Mouse (Mus musculus) midbrain, embryonic 14.5 days (tissue): ENCODE measurements around the gene Nat9. TPM values are rescaled to one million over a fixed set of nuclear protein-coding genes. Genes with fewer than 3 reads are reported as not detected.
A peak's percentile ranks its signal among the peaks of the same experiment; 100 is the strongest.

Source experiments
- ATAC-seq: fragments of 200-750 bp; cut with Nextera tagmentation; 2 replicates; pipeline ENCODE4 v1.8.0; 2017; ENCODE audit warnings: moderate number of reproducible peaks, moderate library complexity; ENCODE audit not compliant: low FRiP score, low TSS enrichment
- DNase-seq: peaks from one replicate; pipeline ENCODE4 v3.0.0-alpha.2; 2015
- H3K27ac ChIP-seq: fragments of 300-500 bp; sonication (generic); replicated peaks from 2 replicates; pipeline ENCODE4 v1.5.1; 2014; ENCODE audit warnings: mild to moderate bottlenecking, low read depth, low read length, moderate library complexity
- H3K27me3 ChIP-seq: fragments of 300-500 bp; sonication (generic); 2 replicates; pipeline ENCODE4 v1.6.1; 2014; ENCODE audit warnings: low read length, control low read depth, mixed read lengths; ENCODE audit not compliant: control insufficient read depth, insufficient read depth
- H3K36me3 ChIP-seq: fragments of 300-500 bp; sonication (generic); 2 replicates; pipeline ENCODE4 v1.6.1; 2014; ENCODE audit warnings: low read length, control low read depth; ENCODE audit not compliant: control insufficient read depth, insufficient read depth
- H3K4me1 ChIP-seq: fragments of 300-500 bp; sonication (generic); 2 replicates; pipeline ENCODE4 v1.6.1; 2014; ENCODE audit warnings: mild to moderate bottlenecking, antibody characterized with exemption, low read length, control low read depth; ENCODE audit not compliant: control insufficient read depth, insufficient read depth
- H3K4me2 ChIP-seq: fragments of 300-500 bp; sonication (generic); 2 replicates; pipeline ENCODE4 v1.6.1; 2014; ENCODE audit warnings: mild to moderate bottlenecking, low read length, moderate library complexity
- H3K4me3 ChIP-seq: fragments of 300-500 bp; sonication (generic); replicated peaks from 2 replicates; pipeline ENCODE4 v1.5.1; 2014; ENCODE audit warnings: low read depth, low read length
- H3K9ac ChIP-seq: fragments of 300-500 bp; sonication (generic); replicated peaks from 2 replicates; pipeline ENCODE4 v1.6.1; 2014; ENCODE audit warnings: mild to moderate bottlenecking, low read length, moderate library complexity
- H3K9me3 ChIP-seq: fragments of 300-500 bp; sonication (generic); 2 replicates; pipeline ENCODE4 v1.6.1; 2016; ENCODE audit warnings: low read length, control low read depth, mixed read lengths; ENCODE audit not compliant: control insufficient read depth
- WGBS: fragments of 180-500 bp; shearing (Covaris S2); extraction: QIAGEN DNeasy Blood & Tissue Kit; methylation state at CpG from one replicate; pipeline ENCODE4 v1.1.7; 2014; 5-methylcytosine and 5-hydroxymethylcytosine counted together
- polyA plus RNA-seq: library from polyadenylated mRNA; unstranded; fragments of >200 nt; fragmentation: Nextera tagmentation; extraction: Ambion mirVana; gene quantifications from 2 replicates; pipeline ENCODE4 v1.2.1, GENCODE M21; 2014

The Nat9 gene
- polyA plus RNA-seq, 1 experiment from 2014 or later, result 17.4 TPM

- Histone ChIP-seq H3K36me3 (peaks cover 48% of the 10 kb centered on the region), H3K4me1 (no peaks in the 10 kb centered on the region), H3K27me3 (no peaks in the 10 kb centered on the region), H3K4me3 (no peak overlapping the region), H3K9ac (no peak overlapping the region), H3K9me3 (no peaks in the 10 kb centered on the region), H3K4me2 (no peak overlapping the region), H3K27ac (no peak overlapping the region)
- 77% methylated on average over 25 of the region's 25 CpGs for WGBS
- DNase-seq (no peak), ATAC-seq (no peak)
These were observed 21.4 kb upstream of the Nat9 start for GRCm38 (mm10) chr11:115208776-115209732.

- Histone ChIP-seq H3K27me3 (no peaks in the 10 kb centered on the region), H3K9me3 (no peaks in the 10 kb centered on the region), H3K36me3 (peaks cover 50% of the 10 kb centered on the region), H3K9ac (no peak overlapping the region), H3K4me1 (no peaks in the 10 kb centered on the region), H3K4me2 (no peak overlapping the region), H3K4me3 (no peak overlapping the region), H3K27ac (no peak overlapping the region)
- 80% methylated on average over 12 of the region's 12 CpGs for WGBS
- DNase-seq (no peak), ATAC-seq (no peak)
These were observed 20.5 kb upstream of the Nat9 start for GRCm38 (mm10) chr11:115208126-115208525.

GRCm38 (mm10) chr11:115202756-115203155 is 15.1 kb upstream of the Nat9 start:
- Histone ChIP-seq H3K9me3 (no peaks in the 10 kb centered on the region), H3K27ac (no peak overlapping the region), H3K4me2 (no peak overlapping the region), H3K36me3 (peaks cover 60% of the 10 kb centered on the region), H3K9ac (no peak overlapping the region), H3K4me1 (no peaks in the 10 kb centered on the region), H3K4me3 (no peak overlapping the region), H3K27me3 (no peaks in the 10 kb centered on the region)
- whole genome bisulfite sequencing, result 95% methylated on average over 9 of the region's 9 CpGs
- ATAC-seq, result no peak
- no peak for DNase-seq

GRCm38 (mm10) chr11:115202316-115202715 is 14.7 kb upstream of the Nat9 start:
- no peaks in the 10 kb centered on the region for H3K27me3 ChIP-seq
- H3K4me3 ChIP-seq, result no peak overlapping the region
- DNase-seq (peak; percentile 92), ATAC-seq (peak; percentile 58; the same call in 1 of the 2 replicates)
- H3K36me3 ChIP-seq, result peaks cover 62% of the 10 kb centered on the region
- H3K4me1 ChIP-seq, result no peaks in the 10 kb centered on the region
- H3K9ac ChIP-seq, result no peak overlapping the region
- no peaks in the 10 kb centered on the region for H3K9me3 ChIP-seq
- no peak overlapping the region for H3K4me2 ChIP-seq
- WGBS, result 12% methylated on average over 12 of the region's 12 CpGs
- no peak overlapping the region for H3K27ac ChIP-seq

GRCm38 (mm10) chr11:115200520-115200919 is 12.9 kb upstream of the Nat9 start:
- Histone ChIP-seq H3K36me3 (peaks cover 45% of the 10 kb centered on the region), H3K9me3 (no peaks in the 10 kb centered on the region), H3K4me3 (no peak overlapping the region), H3K4me2 (no peak overlapping the region), H3K4me1 (no peaks in the 10 kb centered on the region), H3K27me3 (no peaks in the 10 kb centered on the region), H3K9ac (no peak overlapping the region), H3K27ac (no peak overlapping the region)
- ATAC-seq (no peak), DNase-seq (no peak)
- 90% methylated on average over 4 of the region's 4 CpGs for WGBS

- no peak overlapping the region for H3K4me3 ChIP-seq
- WGBS, result 70% methylated on average over 12 of the region's 12 CpGs
- no peak overlapping the region for H3K9ac ChIP-seq
- no peaks in the 10 kb centered on the region for H3K9me3 ChIP-seq
- DNase-seq (no peak), ATAC-seq (no peak)
- no peak overlapping the region for H3K27ac ChIP-seq
- H3K4me1 ChIP-seq, result no peaks in the 10 kb centered on the region
- H3K27me3 ChIP-seq, result no peaks in the 10 kb centered on the region
- no peak overlapping the region for H3K4me2 ChIP-seq
- peaks cover 36% of the 10 kb centered on the region for H3K36me3 ChIP-seq
These were observed 11.3 kb upstream of the Nat9 start for GRCm38 (mm10) chr11:115198932-115199384.

- Histone ChIP-seq H3K27ac (no peak overlapping the region), H3K27me3 (no peaks in the 10 kb centered on the region), H3K9me3 (no peaks in the 10 kb centered on the region), H3K4me2 (no peak overlapping the region), H3K9ac (no peak overlapping the region), H3K4me3 (no peak overlapping the region), H3K4me1 (no peaks in the 10 kb centered on the region), H3K36me3 (peaks cover 34% of the 10 kb centered on the region)
- ATAC-seq (no peak), DNase-seq (no peak)
- 78% methylated on average over 8 of the region's 8 CpGs for WGBS
These were observed 9.9 kb upstream of the Nat9 start for GRCm38 (mm10) chr11:115197558-115197957.

- Histone ChIP-seq H3K9ac (no peak overlapping the region), H3K27me3 (no peaks in the 10 kb centered on the region), H3K4me2 (no peak overlapping the region), H3K4me1 (no peaks in the 10 kb centered on the region), H3K27ac (no peak overlapping the region), H3K36me3 (peaks cover 25% of the 10 kb centered on the region; the same call in 1 of the 2 replicates), H3K9me3 (no peaks in the 10 kb centered on the region), H3K4me3 (no peak overlapping the region)
- WGBS, result 92% methylated on average over 5 of the region's 5 CpGs
- ATAC-seq, result no peak
- no peak for DNase-seq
These were observed 8.3 kb upstream of the Nat9 start for GRCm38 (mm10) chr11:115195933-115196332.

GRCm38 (mm10) chr11:115194693-115195092 is 7.0 kb upstream of the Nat9 start:
- 88% methylated on average over 6 of the region's 6 CpGs for WGBS
- Histone ChIP-seq H3K4me3 (no peak overlapping the region), H3K36me3 (peaks cover 19% of the 10 kb centered on the region; the same call in 1 of the 2 replicates), H3K9ac (no peak overlapping the region), H3K9me3 (no peaks in the 10 kb centered on the region), H3K27ac (no peak overlapping the region), H3K27me3 (no peaks in the 10 kb centered on the region), H3K4me2 (no peak overlapping the region), H3K4me1 (no peaks in the 10 kb centered on the region)
- DNase-seq, result no peak
- no peak for ATAC-seq
